Mouse (Mus musculus): ENCODE results near the gene Stk38. TPM values are rescaled to one million over a fixed set of nuclear protein-coding genes. Genes with fewer than 3 reads are reported as not detected.

The Stk38 gene
- total RNA-seq, 1 experiment, result 78.0 TPM

DNA sequence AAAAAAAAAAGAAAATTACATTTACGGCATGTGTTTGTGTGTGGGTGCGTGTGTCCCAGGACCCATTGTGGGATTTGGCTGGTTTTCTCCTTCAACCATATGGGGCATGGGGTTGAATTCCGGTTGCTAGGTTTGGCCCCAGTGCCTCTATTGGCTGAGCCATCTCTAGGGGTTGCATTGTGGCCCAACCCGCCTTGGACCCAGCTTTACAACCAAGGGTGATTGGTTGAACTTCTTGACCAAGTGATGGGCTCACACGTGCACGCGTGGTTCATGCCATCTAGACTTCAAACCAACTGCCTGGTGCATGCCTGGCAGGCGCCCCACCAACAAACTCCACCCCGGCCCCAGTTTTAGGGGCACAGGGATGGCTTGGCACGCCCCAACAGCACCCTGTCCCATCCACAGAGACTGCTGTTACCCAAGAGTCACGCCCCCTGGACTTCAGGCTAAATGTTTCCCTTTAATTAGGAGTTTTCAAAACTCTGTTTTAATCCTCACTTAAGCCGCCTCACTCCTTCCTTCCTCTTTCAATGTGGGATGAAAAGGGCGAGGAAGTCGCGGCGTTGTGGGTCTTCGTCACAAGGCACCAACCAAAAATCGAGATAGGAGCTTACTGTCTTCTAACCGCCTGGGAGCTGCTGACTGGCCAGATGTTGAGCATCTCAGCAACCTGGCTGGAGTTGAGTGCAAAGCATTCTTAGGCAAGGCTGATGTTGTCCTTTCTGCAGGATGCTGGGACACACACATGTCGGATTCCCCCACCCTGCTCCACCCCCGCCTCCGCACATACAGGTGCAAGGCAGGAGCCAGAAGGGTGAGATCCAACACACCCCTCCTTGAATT lies 16.5 kb upstream of the Stk38 start:
- in situ Hi-C loops (cut with MboI; ENCODE audit: low sequenced_read_pairs in 2 of 2, unreplicated experiment in 2 of 2), result no loop called here
- Histone ChIP-seq H3K4me1 (ENCODE audit: control insufficient read depth in 2 of 2, insufficient read depth in 2 of 2, low read length in 2 of 2, poor library complexity in 1 of 2) (peaks cover 0 to 19% of the 10 kb centered on the region in 2 experiments; a peak in 2 of 4 replicates), H3K4me3 (ENCODE audit: insufficient read depth in 1 of 2, low read depth in 1 of 2, low read length in 2 of 2, poor library complexity in 1 of 2, severe bottlenecking in 1 of 2) (peak overlapping the region; percentile 0 to 37; a peak in 3 of 4 replicates), H3K27ac (ENCODE audit: insufficient read depth, low read depth, low read length, poor library complexity, severe bottlenecking) (peak overlapping the region; percentile 78), H3K36me3 (ENCODE audit: control insufficient read depth, insufficient read depth, low read length, poor library complexity, severe bottlenecking) (no peaks in the 10 kb centered on the region), H3K9ac (ENCODE audit: insufficient read depth, low read depth, low read length, poor library complexity, severe bottlenecking) (peak overlapping the region; percentile 27; the same call in 1 of the 2 replicates), H3K9me3 (ENCODE audit: control insufficient read depth, insufficient read depth, low read depth, low read length) (no peaks in the 10 kb centered on the region)
- TF ChIP-seq MAFK (IDR thresholded peaks at IDR 0.05; ENCODE audit: insufficient read depth, low read depth, low read length), result no peak
- TF ChIP-seq ZNF384 (IDR thresholded peaks at IDR 0.05; ENCODE audit: low read depth, low read length), result peak; percentile 58; the same call in 1 of the 2 replicates
- no peak for TF ChIP-seq ZC3H11A (IDR thresholded peaks at IDR 0.05; ENCODE audit: borderline replicate concordance, low read depth, low read length)
- TF ChIP-seq HCFC1 (IDR thresholded peaks at IDR 0.05; ENCODE audit: borderline replicate concordance, insufficient read depth, low read length), result no peak
- TF ChIP-seq CHD2 (IDR thresholded peaks at IDR 0.05; ENCODE audit: low read depth, low read length), result no peak; the same call in 1 of the 2 replicates
- no peak for DNase-seq (ENCODE audit: low read depth, low spot score)

DNA sequence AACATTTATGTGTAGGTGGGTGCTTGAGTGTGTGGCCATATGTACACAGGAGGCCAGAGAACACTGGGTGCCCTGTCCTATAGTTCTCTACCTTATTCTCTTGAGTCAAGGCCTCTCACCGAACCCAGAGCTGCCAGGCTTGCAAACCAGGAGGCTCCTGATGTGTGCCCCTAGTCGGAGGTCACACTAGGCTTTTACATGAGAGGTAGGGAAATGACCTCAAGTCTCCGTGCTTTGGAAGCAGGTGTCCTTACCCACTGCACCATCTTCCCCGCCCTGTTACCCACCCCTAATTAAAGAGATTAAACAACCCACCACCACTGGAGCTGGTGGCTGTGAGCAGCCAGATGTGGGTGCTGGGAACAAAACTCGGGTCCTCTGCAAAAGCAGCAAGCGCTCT lies 15.6 kb upstream of the Stk38 start:
- in situ Hi-C loops (cut with MboI; ENCODE audit: low sequenced_read_pairs in 2 of 2, unreplicated experiment in 2 of 2), result no loop called here
- H3K4me1 ChIP-seq (ENCODE audit: control insufficient read depth in 2 of 2, insufficient read depth in 2 of 2, low read length in 2 of 2, poor library complexity in 1 of 2), result peaks cover 3 to 23% of the 10 kb centered on the region in 2 experiments; a peak in 3 of 4 replicates
- 0 out of 2 replicates have a peak overlapping the region, but pooled peaks have one; percentile 8 for H3K27ac ChIP-seq (ENCODE audit: insufficient read depth, low read depth, low read length, poor library complexity, severe bottlenecking)
- TF ChIP-seq HCFC1 (IDR thresholded peaks at IDR 0.05; ENCODE audit: borderline replicate concordance, insufficient read depth, low read length) (no peak), ZNF384 (IDR thresholded peaks at IDR 0.05; ENCODE audit: low read depth, low read length) (no peak), ZC3H11A (IDR thresholded peaks at IDR 0.05; ENCODE audit: borderline replicate concordance, low read depth, low read length) (no peak), MAFK (IDR thresholded peaks at IDR 0.05; ENCODE audit: insufficient read depth, low read depth, low read length) (no peak), CHD2 (IDR thresholded peaks at IDR 0.05; ENCODE audit: low read depth, low read length) (no peak)
- H3K4me3 ChIP-seq (ENCODE audit: insufficient read depth in 1 of 2, low read depth in 1 of 2, low read length in 2 of 2, poor library complexity in 1 of 2, severe bottlenecking in 1 of 2), result no peak overlapping the region
- DNase-seq (ENCODE audit: low read depth, low spot score), result no peak
- no peaks in the 10 kb centered on the region for H3K36me3 ChIP-seq (ENCODE audit: control insufficient read depth, insufficient read depth, low read length, poor library complexity, severe bottlenecking)
- no peak overlapping the region for H3K9ac ChIP-seq (ENCODE audit: insufficient read depth, low read depth, low read length, poor library complexity, severe bottlenecking)
- H3K9me3 ChIP-seq (ENCODE audit: control insufficient read depth, insufficient read depth, low read depth, low read length), result no peaks in the 10 kb centered on the region

DNA sequence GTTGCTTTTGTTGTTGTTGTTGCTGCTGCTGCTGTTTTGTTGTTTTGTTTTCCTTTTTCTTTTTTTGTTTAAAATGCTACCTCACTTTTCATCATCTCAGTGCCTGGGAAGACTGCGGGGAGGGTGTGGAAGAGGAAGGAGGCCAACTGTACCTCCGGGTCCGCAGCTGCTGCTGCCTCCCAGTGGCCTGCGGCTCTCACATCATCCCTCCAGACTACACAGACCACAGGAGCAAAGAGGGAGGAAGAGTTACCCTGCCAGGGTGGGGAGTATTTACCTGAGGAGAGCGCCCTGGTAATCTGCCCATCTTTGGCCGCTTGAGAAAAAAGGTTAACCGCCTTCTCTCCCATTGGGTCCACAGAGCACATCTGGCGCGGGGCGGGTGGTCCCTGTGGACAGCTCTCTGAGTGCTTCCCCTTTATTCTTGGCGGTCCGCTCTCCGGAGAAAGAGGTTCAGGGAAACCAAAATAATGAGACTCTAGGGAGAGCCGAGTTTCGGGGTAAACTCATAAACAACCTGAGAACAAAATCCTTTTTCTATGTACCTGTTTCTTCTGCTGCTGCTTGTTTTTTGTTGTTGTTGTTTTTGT lies 14.5 kb upstream of the Stk38 start:
- DNase-seq (ENCODE audit: low read depth, low spot score), result no peak
- TF ChIP-seq ZC3H11A (IDR thresholded peaks at IDR 0.05; ENCODE audit: borderline replicate concordance, low read depth, low read length) (no peak), ZNF384 (IDR thresholded peaks at IDR 0.05; ENCODE audit: low read depth, low read length) (no peak), MAFK (IDR thresholded peaks at IDR 0.05; ENCODE audit: insufficient read depth, low read depth, low read length) (no peak), HCFC1 (IDR thresholded peaks at IDR 0.05; ENCODE audit: borderline replicate concordance, insufficient read depth, low read length) (no peak), CHD2 (IDR thresholded peaks at IDR 0.05; ENCODE audit: low read depth, low read length) (no peak)
- Histone ChIP-seq H3K4me3 (ENCODE audit: insufficient read depth in 1 of 2, low read depth in 1 of 2, low read length in 2 of 2, poor library complexity in 1 of 2, severe bottlenecking in 1 of 2) (peak overlapping the region; percentile 25 to 56; a peak in 2 of 4 replicates), H3K36me3 (ENCODE audit: control insufficient read depth, insufficient read depth, low read length, poor library complexity, severe bottlenecking) (no peaks in the 10 kb centered on the region), H3K4me1 (ENCODE audit: control insufficient read depth in 2 of 2, insufficient read depth in 2 of 2, low read length in 2 of 2, poor library complexity in 1 of 2) (peaks cover 7 to 24% of the 10 kb centered on the region in 2 experiments; a peak in 3 of 4 replicates), H3K9ac (ENCODE audit: insufficient read depth, low read depth, low read length, poor library complexity, severe bottlenecking) (peak overlapping the region; percentile 47; the same call in 1 of the 2 replicates), H3K27ac (ENCODE audit: insufficient read depth, low read depth, low read length, poor library complexity, severe bottlenecking) (no peak overlapping the region), H3K9me3 (ENCODE audit: control insufficient read depth, insufficient read depth, low read depth, low read length) (no peaks in the 10 kb centered on the region)
- in situ Hi-C loops (cut with MboI; ENCODE audit: low sequenced_read_pairs in 2 of 2, unreplicated experiment in 2 of 2), result no loop called here

DNA sequence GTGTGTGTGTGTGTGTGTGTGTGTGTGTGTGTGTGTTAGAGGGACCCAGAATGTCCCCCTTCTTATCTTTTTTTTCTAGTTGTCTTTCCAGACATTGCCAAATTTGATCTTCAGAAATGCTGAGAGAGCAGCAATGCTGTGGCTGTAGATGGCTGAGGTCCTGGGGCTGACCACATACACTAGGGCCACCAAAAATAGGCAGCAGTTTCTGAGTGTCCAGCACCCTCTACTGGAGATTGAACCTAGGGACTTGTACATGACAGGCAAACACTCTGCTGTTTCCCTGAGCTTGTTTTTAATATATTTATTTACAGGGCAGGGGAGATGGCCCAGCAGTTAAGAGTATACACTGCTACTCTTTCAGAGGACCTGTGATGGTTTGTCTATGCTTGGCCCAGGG lies 12.6 kb upstream of the Stk38 start:
- Histone ChIP-seq H3K36me3 (ENCODE audit: control insufficient read depth, insufficient read depth, low read length, poor library complexity, severe bottlenecking) (no peaks in the 10 kb centered on the region), H3K4me1 (ENCODE audit: control insufficient read depth in 2 of 2, insufficient read depth in 2 of 2, low read length in 2 of 2, poor library complexity in 1 of 2) (peaks cover 7 to 19% of the 10 kb centered on the region in 2 experiments; a peak in 3 of 4 replicates), H3K9ac (ENCODE audit: insufficient read depth, low read depth, low read length, poor library complexity, severe bottlenecking) (no peak overlapping the region), H3K27ac (ENCODE audit: insufficient read depth, low read depth, low read length, poor library complexity, severe bottlenecking) (no peak overlapping the region), H3K4me3 (ENCODE audit: insufficient read depth in 1 of 2, low read depth in 1 of 2, low read length in 2 of 2, poor library complexity in 1 of 2, severe bottlenecking in 1 of 2) (no peak overlapping the region), H3K9me3 (ENCODE audit: control insufficient read depth, insufficient read depth, low read depth, low read length) (no peaks in the 10 kb centered on the region)
- TF ChIP-seq ZC3H11A (IDR thresholded peaks at IDR 0.05; ENCODE audit: borderline replicate concordance, low read depth, low read length) (no peak), HCFC1 (IDR thresholded peaks at IDR 0.05; ENCODE audit: borderline replicate concordance, insufficient read depth, low read length) (no peak), ZNF384 (IDR thresholded peaks at IDR 0.05; ENCODE audit: low read depth, low read length) (no peak), MAFK (IDR thresholded peaks at IDR 0.05; ENCODE audit: insufficient read depth, low read depth, low read length) (no peak), CHD2 (IDR thresholded peaks at IDR 0.05; ENCODE audit: low read depth, low read length) (no peak)
- DNase-seq (ENCODE audit: low read depth, low spot score), result no peak
- in situ Hi-C loops (cut with MboI; ENCODE audit: low sequenced_read_pairs in 2 of 2, unreplicated experiment in 2 of 2), result no loop called here
